ENCODE assay signal across 9 mouse cellular contexts in the genomic region with DNA sequence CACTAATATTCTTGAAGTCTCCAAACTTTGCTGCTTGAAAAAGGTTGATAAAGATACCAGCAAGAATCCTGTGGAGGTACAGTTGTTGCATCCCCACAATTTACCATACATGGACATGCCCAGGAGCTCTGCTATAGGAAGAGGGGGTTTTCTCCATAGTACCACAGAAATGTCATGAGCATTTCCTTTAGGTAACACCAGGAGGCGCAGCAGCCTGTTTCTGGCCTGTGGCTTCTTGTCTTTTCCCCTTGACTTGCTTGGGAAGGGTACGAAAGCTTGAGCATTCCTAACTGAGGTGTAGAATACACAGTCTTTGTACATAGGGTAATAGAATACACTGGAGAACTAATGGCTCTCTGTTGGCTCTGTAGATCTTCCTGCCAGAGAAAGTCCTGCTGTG.
DNase-seq lines count a peak whose midpoint lies in the region; ATAC-seq and TF ChIP-seq lines count a peak whose summit lies in the region.
"Had no signal": no experiment of that assay in that cellular context is flagged by ENCODE, and none has a peak within 500 bp of the region (broad histone marks: within the 10 kb centered on the region; RNA-seq: fewer than 3 reads in every experiment).

No protein-coding gene starts in this region.

- no peak overlapping the region for H3K4me3 ChIP-seq in lung, adult 2 months (replicated peaks; ENCODE audit: extremely low read depth, low read depth, low read length)
- no peak overlapping the region for H3K4me3 ChIP-seq in forebrain, embryonic 16.5 days (replicated peaks; ENCODE audit: low read length)
- H3K4me3 ChIP-seq: megakaryocyte, embryonic 14.5 days had no signal

- H3K4me2 ChIP-seq in forebrain, embryonic 16.5 days (ENCODE audit: low read length): no peak overlapping the region

- no peaks in the 10 kb centered on the region for H3K9me3 ChIP-seq in forebrain, embryonic 16.5 days (ENCODE audit: control insufficient read depth, low read length)
- H3K9me3 ChIP-seq: megakaryocyte, embryonic 14.5 days had no signal

- ATAC-seq in forebrain, embryonic 16.5 days: no peak

- peak; percentile 13 for DNase-seq in gastrocnemius, adult 18-20 months (ENCODE audit: low spot score)
- no peak for DNase-seq in gastrocnemius, postnatal 25 days
- DNase-seq in lung, adult 2 months: no peak
- DNase-seq in lung, postnatal 25 days (ENCODE audit: low spot score): no peak
- peak; percentile 51 for DNase-seq in ZHBTc4 (ENCODE audit: low read depth, low spot score)
- DNase-seq in retina, postnatal 1 day: peak; percentile 21
- DNase-seq in cerebellum, adult 11-12 months: no peak

- H3K36me3 ChIP-seq in forebrain, embryonic 16.5 days (ENCODE audit: control insufficient read depth, insufficient read depth): no peaks in the 10 kb centered on the region

- TF ChIP-seq CTCF in lung, adult 2 months (IDR thresholded peaks at IDR 0.05; ENCODE audit: insufficient read depth, low read length): peak; percentile 66

- 40% methylated on average over 2 of the region's 2 CpGs for WGBS in lung, adult 2 months
- WGBS in forebrain, embryonic 16.5 days: 25% methylated on average over 2 of the region's 2 CpGs

- no peaks in the 10 kb centered on the region for H3K4me1 ChIP-seq in lung, adult 2 months (ENCODE audit: control insufficient read depth, insufficient read depth, low read length)
- no peaks in the 10 kb centered on the region for H3K4me1 ChIP-seq in forebrain, embryonic 16.5 days (replicated peaks; ENCODE audit: control insufficient read depth, insufficient read depth, low read length)
- H3K4me1 ChIP-seq: megakaryocyte, embryonic 14.5 days had no signal

- H3K9ac ChIP-seq in forebrain, embryonic 16.5 days (replicated peaks; ENCODE audit: low read depth, low read length): no peak overlapping the region

- TF ChIP-seq POLR2A in lung, adult 2 months (IDR thresholded peaks at IDR 0.05; ENCODE audit: borderline replicate concordance, extremely low read depth, low read depth, low read length): no peak

- no peak overlapping the region for H3K27ac ChIP-seq in forebrain, embryonic 16.5 days (ENCODE audit: low read length)

- H3K27me3 ChIP-seq in forebrain, embryonic 16.5 days (replicated peaks; ENCODE audit: control insufficient read depth, insufficient read depth, low read length): no peaks in the 10 kb centered on the region; the same call in 1 of the 2 replicates

Comparison
In these comparisons a context has a peak if more than half of its experiments do, and no peak if none do; other contexts are left out.
1. DNase-seq: peak in gastrocnemius, adult 18-20 months (single experiment), ZHBTc4 (single experiment) and retina, postnatal 1 day (single experiment); none in gastrocnemius, postnatal 25 days (single experiment), lung, adult 2 months (single experiment), lung, postnatal 25 days (single experiment) and cerebellum, adult 11-12 months (single experiment).